Mouse (Mus musculus) left cerebral cortex, adult 2 months (tissue): Measurements from ENCODE around the gene Zfp748. TPM values are rescaled to one million over a fixed set of nuclear protein-coding genes. Genes with fewer than 3 reads are reported as not detected.
A peak's percentile ranks its signal among the peaks of the same experiment; 100 is the strongest.

ENCODE experiments used
- DNase-seq, 2 experiments: peaks; one replicate each; pipeline ENCODE4 v3.0.0; 2021 to 2022; ENCODE audit warnings: low spot score in 2 of 2, mixed read lengths in 1 of 2; ENCODE audit errors: extremely low spot score in 1 of 2
- H3K27ac ChIP-seq: fragments of 200-600 bp; 2 replicates; pipeline ENCODE4 v1.8.1; 2022
- H3K4me3 ChIP-seq: fragments of 200-600 bp; 2 replicates; pipeline ENCODE4 v1.8.1; 2022
- CTCF ChIP-seq: fragments of 200-600 bp; IDR thresholded peaks from 2 replicates; pipeline ENCODE4 v1.8.1; 2022; ENCODE audit warnings: antibody characterized with exemption, mild to moderate bottlenecking, moderate library complexity
- intact Hi-C: fragments of 180-260 bp; cut with DNase I; formaldehyde crosslinking; loops from one replicate; pipeline ENCODE4 v1.15.1; 2025
- long read RNA-seq, 2 experiments: library from polyadenylated mRNA; stranded (forward); transcript quantifications; one replicate each; pipeline ENCODE4 v2.0.0; 2021; ENCODE audit warnings: borderline mapping rate in 2 of 2
- total RNA-seq, 2 experiments: library from RNA; stranded (reverse); gene quantifications; 2 replicates each; pipeline ENCODE4 v1.2.3; 2021

The Zfp748 gene
- 1 to 10 TPM; 9.4 to 9.7 TPM for total RNA-seq
- long read RNA-seq, experiment 1, full-length matches to known transcripts = 12 of 15 reads
- long read RNA-seq, experiment 1, partial matches to known transcripts = 1 of 15 reads
- long read RNA-seq, experiment 1, other reads (novel, unspliced or antisense) = 2 of 15 reads
- long read RNA-seq, experiment 2, full-length matches to known transcripts = 6 of 6 reads
- long read RNA-seq, experiment 2, partial matches to known transcripts = 0 of 6 reads
- long read RNA-seq, experiment 2, other reads (novel, unspliced or antisense) = 0 of 6 reads

GRCm38 (mm10) chr13:67553730-67554129, at the start of gene Zfp748:
Zfp748 (minus strand) TSS chr13:67553830.
- intact Hi-C loops = loop anchor here (1.0 to 10.0 kb wide), 3 partner anchors 56 to 359 kb away; partner anchors contain the start of genes Zfp455, Zfp457 and Zfp729b
- H3K27ac ChIP-seq = peak within 1 kb of the TSS; percentile 90
- TF ChIP-seq CTCF = no peak
- no peak for DNase-seq
- peak within 1 kb of the TSS; percentile 82 for H3K4me3 ChIP-seq

- Histone ChIP-seq H3K4me3 (no peak overlapping the region), H3K27ac (no peak overlapping the region)
- intact Hi-C loops = no loop called here
- no peak for TF ChIP-seq CTCF
- DNase-seq = no peak
Observed at GRCm38 (mm10) chr13:67572591-67573189, 19.1 kb upstream of the Zfp748 start.

GRCm38 (mm10) chr13:67552505-67553346, 904 bp downstream of the Zfp748 start:
- DNase-seq = peak; percentile 83 to 87
- TF ChIP-seq CTCF = no peak; the same call in 1 of the 2 replicates
- Histone ChIP-seq H3K27ac (peak overlapping the region; percentile 90), H3K4me3 (peak overlapping the region; percentile 82)
- intact Hi-C loops = loop anchor here (1.0 to 10.0 kb wide), 3 partner anchors 57 to 358 kb away; partner anchors contain the start of genes Zfp455, Zfp457 and Zfp729b

GRCm38 (mm10) chr13:67545941-67546340, 7.7 kb downstream of the Zfp748 start:
- Histone ChIP-seq H3K27ac (no peak overlapping the region), H3K4me3 (no peak overlapping the region)
- no peak for DNase-seq
- intact Hi-C loops = no loop called here
- TF ChIP-seq CTCF = no peak

- TF ChIP-seq CTCF = no peak
- intact Hi-C loops = no loop called here
- Histone ChIP-seq H3K27ac (no peak overlapping the region), H3K4me3 (no peak overlapping the region)
- DNase-seq = no peak
Observed at GRCm38 (mm10) chr13:67527049-67527730, 26.4 kb downstream of the Zfp748 start.

- peak; percentile 91 to 92 for DNase-seq
- no peak; the same call in 1 of the 2 replicates for TF ChIP-seq CTCF
- intact Hi-C loops = loop anchor here (1.0 kb wide), 2 partner anchors 26 to 203 kb away; partner anchors contain the start of genes Zfp58 and Zfp65
- H3K27ac ChIP-seq = peak within 1 kb of the TSS; percentile 70
- H3K4me3 ChIP-seq = peak within 1 kb of the TSS; percentile 76
Observed at GRCm38 (mm10) chr13:67525753-67526410, 27.7 kb downstream of the Zfp748 start, which contains the start of the genes Gm26965 and Zfp87. Gm26965 (minus strand) TSS chr13:67526151. Zfp87 (minus strand) TSS chr13:67526177.

GRCm38 (mm10) chr13:67500908-67501307, 52.7 kb downstream of the Zfp748 start:
- Histone ChIP-seq H3K27ac (no peak overlapping the region), H3K4me3 (peak overlapping the region; percentile 86)
- TF ChIP-seq CTCF = no peak
- no peak for DNase-seq
- intact Hi-C loops = loop anchor here (1.0 to 10.0 kb wide), 3 partner anchors 17 to 254 kb away; partner anchors contain the start of genes Gm26965, Zfp85, Zfp87 and Zfp874b

- intact Hi-C loops = loop anchor here (1.0 to 10.0 kb wide), 3 partner anchors 16 to 255 kb away; partner anchors contain the start of genes Gm26965, Zfp85, Zfp87 and Zfp874b
- no peak for TF ChIP-seq CTCF
- peak within 1 kb of the TSS; percentile 86 for H3K4me3 ChIP-seq
- H3K27ac ChIP-seq = peak within 1 kb of the TSS; percentile 7; the same call in 1 of the 2 replicates
- peak; percentile 84 to 85 for DNase-seq
Observed at GRCm38 (mm10) chr13:67500084-67500719, 53.4 kb downstream of the Zfp748 start, which contains the start of gene Zfp58. Zfp58 (minus strand) TSS chr13:67500555.

GRCm38 (mm10) chr13:67495631-67496030, 58.0 kb downstream of the Zfp748 start:
- TF ChIP-seq CTCF = no peak
- Histone ChIP-seq H3K27ac (no peak overlapping the region), H3K4me3 (no peak overlapping the region)
- intact Hi-C loops = no loop called here
- no peak for DNase-seq

Other genes with a start within 250 kb of the Zfp748 start
- gene Zfp457, start 247.3 kb downstream of the Zfp748 start, total RNA-seq = 1 to 10 TPM; 4.2 to 4.9 TPM
- gene Zfp595, start 221.3 kb downstream of the Zfp748 start, total RNA-seq = 1 to 10 TPM; 3.1 to 3.8 TPM
- 1 to 10 TPM in 1 of 2 experiments, under 1 TPM in 1; 0.81 to 1.8 TPM for gene Gm28044, start 193.3 kb downstream of the Zfp748 start, total RNA-seq
- gene Zfp953, start 193.2 kb downstream of the Zfp748 start, total RNA-seq = 1 to 10 TPM in 1 of 2 experiments, under 1 TPM in 1; 0.86 to 1.2 TPM
- gene Gm28041, start 178.1 kb downstream of the Zfp748 start, total RNA-seq = not detected
- gene Zfp456, start 178.0 kb downstream of the Zfp748 start, total RNA-seq = under 1 TPM; 0.54 to 0.58 TPM
- 1 to 10 TPM; 2.7 to 4.4 TPM for gene Zfp429, start 154.0 kb downstream of the Zfp748 start, total RNA-seq
- gene Zfp459, start 132.4 kb downstream of the Zfp748 start, total RNA-seq = 1 to 10 TPM; 4.7 to 4.9 TPM
- gene Zfp874a, start 102.2 kb downstream of the Zfp748 start, total RNA-seq = 10 to 100 TPM; 11.7 to 12.4 TPM
- 10 to 100 TPM; 15.5 to 17.6 TPM for gene Zfp874b, start 69.6 kb downstream of the Zfp748 start, total RNA-seq
- 1 to 10 TPM; 8.7 to 9.8 TPM for gene Zfp58, start 53.3 kb downstream of the Zfp748 start, total RNA-seq
- under 1 TPM in 1 of 2 experiments, not detected in 1; 0.86 TPM for gene Gm26965, start 27.7 kb downstream of the Zfp748 start, total RNA-seq
- gene Zfp87, start 27.7 kb downstream of the Zfp748 start, total RNA-seq = 10 to 100 TPM; 19.8 to 22.9 TPM
- 1 to 10 TPM; 8.3 to 8.9 TPM for gene Zfp729b, start 55.9 kb upstream of the Zfp748 start, total RNA-seq
- under 1 TPM; 0.28 to 0.84 TPM for gene Gm49345, start 83.9 kb upstream of the Zfp748 start, total RNA-seq
- 1 to 10 TPM; 8.0 to 8.9 TPM for gene Zfp729a, start 84.0 kb upstream of the Zfp748 start, total RNA-seq
- gene Zfp738, start 133.2 kb upstream of the Zfp748 start, total RNA-seq = 10 to 100 TPM; 24.2 to 26.0 TPM
- 10 to 100 TPM; 14.0 to 14.6 TPM for gene Zfp65, start 175.3 kb upstream of the Zfp748 start, total RNA-seq
- 1 to 10 TPM; 5.8 to 6.5 TPM for gene Zfp85, start 201.4 kb upstream of the Zfp748 start, total RNA-seq
- gene Zfp493, start 225.9 kb upstream of the Zfp748 start, total RNA-seq = 1 to 10 TPM; 4.4 to 4.7 TPM